Mouse (Mus musculus) activated CD4-positive, CD25-positive, alpha-beta regulatory T cell, adult 9 weeks (primary cell): ENCODE data around the gene Eif2s3y. TPM values are rescaled to one million over a fixed set of nuclear protein-coding genes. Genes with fewer than 3 reads are reported as not detected.

Experiments
- polyA plus RNA-seq: library from polyadenylated mRNA; unstranded; fragments of 100-300 nt; shearing (Covaris generic); gene quantifications from one replicate; pipeline ENCODE4 v1.2.1, GENCODE M21; 2017

The Eif2s3y gene
- 138 TPM for polyA plus RNA-seq

DNA sequence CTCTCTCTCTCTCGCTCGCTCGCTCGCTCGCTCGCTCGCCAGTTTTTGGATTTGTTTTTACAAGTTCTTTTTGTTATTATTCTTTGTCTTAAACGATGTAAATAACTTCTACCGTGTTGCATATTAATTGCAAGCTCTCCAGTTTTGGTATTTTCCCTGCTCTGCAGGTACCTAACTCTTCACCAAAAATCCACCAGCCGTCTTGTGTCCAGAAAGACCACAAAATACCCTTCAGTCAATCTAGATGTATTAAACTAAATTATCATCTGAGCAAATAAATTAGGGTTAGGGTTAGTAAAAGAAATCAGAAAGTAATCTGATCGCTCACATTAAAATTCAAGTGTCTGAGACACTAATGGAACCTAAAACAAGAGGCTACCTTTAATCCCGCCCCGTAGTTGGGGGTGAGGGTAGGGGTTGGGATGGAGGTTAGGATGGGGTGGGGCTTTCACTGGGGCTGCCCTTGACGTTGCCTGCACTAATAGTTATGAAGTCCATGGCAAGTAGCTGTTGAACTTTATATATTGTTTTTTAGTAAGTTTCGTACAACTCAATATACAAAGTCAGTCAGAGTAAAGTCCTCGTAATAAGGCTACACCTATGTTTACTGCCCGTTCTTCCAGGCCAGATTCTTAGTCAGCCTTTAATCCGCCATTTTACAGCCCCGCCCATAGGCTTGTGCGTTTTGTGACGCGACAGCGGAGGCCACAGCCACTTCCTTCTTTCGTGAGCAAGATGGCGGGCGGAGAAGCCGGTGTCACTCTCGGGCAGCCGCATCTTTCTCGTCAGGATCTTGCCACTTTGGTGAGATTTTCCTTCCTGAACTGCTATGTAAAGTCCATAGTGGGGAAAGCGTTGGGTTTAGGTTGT is at the start of gene Eif2s3y:
Gene Eif2s3y (plus strand): TSS at position 662 of the 870 bp plus-strand sequence.

Other genes with a start within 250 kb of the Eif2s3y start
- not detected for gene Zfy1, start 213.1 kb upstream of the Eif2s3y start, polyA plus RNA-seq
- gene Uba1y, start 191.9 kb upstream of the Eif2s3y start, polyA plus RNA-seq = not detected
- 53.5 TPM for gene Kdm5d, start 112.8 kb upstream of the Eif2s3y start, polyA plus RNA-seq
- 52.5 TPM for gene Uty, start 235.2 kb downstream of the Eif2s3y start, polyA plus RNA-seq